Mouse (Mus musculus) v-Abl transformed pro-B cells (cell line): Measurements from ENCODE around the gene Gm10181.
"Not testable (repeated sequence)": the region's sequence is repeated elsewhere in the genome, so short reads cannot be mapped to it uniquely, and the experiment has no call there.

Experiments used
- in situ Hi-C, 2 experiments: fragments of 400-800 bp; cut with MboI; formaldehyde crosslinking; loops; one replicate each; pipeline ENCODE4 v1.15.1; 2025; ENCODE audit not compliant: unreplicated experiment in 2 of 2

Gm10181 gene

GRCm38 (mm10) chr9:25089122-25089521 lies at the start of gene Gm10181:
Gene Gm10181, plus strand, starts transcription at chr9:25089422.
- in situ Hi-C loops, result no loop called here

- in situ Hi-C loops, result loop anchor here (10.0 to 25.0 kb wide), 4 partner anchors 337 to 1457 kb away; no protein-coding TSS in a partner anchor
Observed at GRCm38 (mm10) chr9:25041665-25042064, 47.6 kb upstream of the Gm10181 start.

- in situ Hi-C loops, result loop anchor here (10.0 to 25.0 kb wide), 4 partner anchors 338 to 1458 kb away; no protein-coding TSS in a partner anchor
Observed at GRCm38 (mm10) chr9:25042162-25043111, 46.8 kb upstream of the Gm10181 start.

GRCm38 (mm10) chr9:25044325-25044724 lies 44.9 kb upstream of the Gm10181 start:
- in situ Hi-C loops, result loop anchor here (10.0 to 25.0 kb wide), 4 partner anchors 340 to 1460 kb away; no protein-coding TSS in a partner anchor

GRCm38 (mm10) chr9:25048289-25048688 lies 40.9 kb upstream of the Gm10181 start:
- in situ Hi-C loops, result loop anchor here (10.0 to 25.0 kb wide), 4 partner anchors 343 to 1463 kb away; no protein-coding TSS in a partner anchor

GRCm38 (mm10) chr9:25048940-25049339 lies 40.3 kb upstream of the Gm10181 start:
- in situ Hi-C loops, result loop anchor here (10.0 to 25.0 kb wide), 4 partner anchors 344 to 1464 kb away; no protein-coding TSS in a partner anchor

- in situ Hi-C loops, result no loop called here
Observed at GRCm38 (mm10) chr9:25051901-25052300, 37.3 kb upstream of the Gm10181 start.

- in situ Hi-C loops, result no loop called here
Observed at GRCm38 (mm10) chr9:25055650-25056376, 33.4 kb upstream of the Gm10181 start.

- in situ Hi-C loops, result no loop called here
Observed at GRCm38 (mm10) chr9:25058726-25059125, 30.5 kb upstream of the Gm10181 start.

- in situ Hi-C loops, result no loop called here
Observed at GRCm38 (mm10) chr9:25072666-25073065, 16.6 kb upstream of the Gm10181 start.

- in situ Hi-C loops, result no loop called here
Observed at GRCm38 (mm10) chr9:25075977-25076376, 13.2 kb upstream of the Gm10181 start.

GRCm38 (mm10) chr9:25076505-25076904 lies 12.7 kb upstream of the Gm10181 start:
- in situ Hi-C loops, result no loop called here

GRCm38 (mm10) chr9:25090853-25091252 lies 1.6 kb downstream of the Gm10181 start:
- in situ Hi-C loops, result no loop called here

GRCm38 (mm10) chr9:25102881-25103280 lies 13.7 kb downstream of the Gm10181 start:
- in situ Hi-C loops, result no loop called here

- in situ Hi-C loops, result no loop called here
Observed at GRCm38 (mm10) chr9:25104638-25105037, 15.4 kb downstream of the Gm10181 start.

- in situ Hi-C loops, result not testable (repeated sequence)
Observed at GRCm38 (mm10) chr9:25123590-25123989, 34.4 kb downstream of the Gm10181 start.

- in situ Hi-C loops, result no loop called here
Observed at GRCm38 (mm10) chr9:25124048-25124447, 34.8 kb downstream of the Gm10181 start.

- in situ Hi-C loops, result loop anchor here in 1 of 2 experiments (25.0 kb wide), 1 partner anchor 1880 kb away; no protein-coding TSS in a partner anchor
Observed at GRCm38 (mm10) chr9:25132253-25132652, 43.0 kb downstream of the Gm10181 start.

- in situ Hi-C loops, result loop anchor here in 1 of 2 experiments (25.0 kb wide), 1 partner anchor 1879 kb away; no protein-coding TSS in a partner anchor
Observed at GRCm38 (mm10) chr9:25132920-25133319, 43.7 kb downstream of the Gm10181 start.

GRCm38 (mm10) chr9:25138900-25139299 lies 49.7 kb downstream of the Gm10181 start:
- in situ Hi-C loops, result loop anchor here in 1 of 2 experiments (25.0 kb wide), 1 partner anchor 1873 kb away; no protein-coding TSS in a partner anchor
